Mouse (Mus musculus) bone marrow macrophage, adult 2 months (primary cell): ENCODE results near the gene Pde4d.

Experiments
- CTCF ChIP-seq: IDR thresholded peaks from 2 replicates; pipeline ENCODE4 v1.5.1; 2012; ENCODE audit warnings: low read depth, mild to moderate bottlenecking, low read length, moderate library complexity
- POLR2A ChIP-seq: IDR thresholded peaks from 2 replicates; pipeline ENCODE4 v1.6.1; 2012; ENCODE audit warnings: mild to moderate bottlenecking, low read depth, low read length, borderline replicate concordance

DNA sequence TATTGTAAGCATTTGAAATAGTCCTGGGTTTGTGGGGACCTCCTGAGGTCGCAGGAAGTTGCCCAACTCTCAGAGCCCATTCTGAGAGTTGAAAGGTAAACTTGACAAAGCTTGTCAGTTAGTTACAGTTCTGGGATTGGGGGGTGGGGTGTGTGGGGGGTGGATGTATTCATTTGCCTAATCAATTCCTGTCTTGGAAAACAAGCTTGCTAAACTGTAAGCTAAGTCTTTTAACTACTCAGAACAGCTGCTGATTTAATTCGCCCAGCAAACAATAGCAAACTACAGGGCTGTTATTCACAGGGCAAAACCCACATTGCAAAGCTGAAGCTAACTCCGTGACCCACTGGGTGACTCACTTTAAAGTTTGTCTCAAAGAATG, 1183.3 kb downstream of the Pde4d start:
- TF ChIP-seq POLR2A (no peak), CTCF (no peak)
